Mouse (Mus musculus) sigmoid colon, adult 10 weeks (tissue): ENCODE data around the gene Rraga. TPM values are rescaled to one million over a fixed set of nuclear protein-coding genes. Genes with fewer than 3 reads are reported as not detected.

ENCODE experiments used
- polyA plus RNA-seq: library from polyadenylated mRNA; stranded (reverse); fragments of 350-450 nt; fragmentation: Illumina TruSeq; extraction: RNeasy Lipid Tissue Mini Kit (QIAGEN cat#74804); gene quantifications from one replicate; pipeline ENCODE4 v1.2.3, GENCODE M21; 2014; ENCODE audit warnings: low read depth, low replicate concordance

The Rraga gene
- 65.4 TPM for polyA plus RNA-seq

DNA sequence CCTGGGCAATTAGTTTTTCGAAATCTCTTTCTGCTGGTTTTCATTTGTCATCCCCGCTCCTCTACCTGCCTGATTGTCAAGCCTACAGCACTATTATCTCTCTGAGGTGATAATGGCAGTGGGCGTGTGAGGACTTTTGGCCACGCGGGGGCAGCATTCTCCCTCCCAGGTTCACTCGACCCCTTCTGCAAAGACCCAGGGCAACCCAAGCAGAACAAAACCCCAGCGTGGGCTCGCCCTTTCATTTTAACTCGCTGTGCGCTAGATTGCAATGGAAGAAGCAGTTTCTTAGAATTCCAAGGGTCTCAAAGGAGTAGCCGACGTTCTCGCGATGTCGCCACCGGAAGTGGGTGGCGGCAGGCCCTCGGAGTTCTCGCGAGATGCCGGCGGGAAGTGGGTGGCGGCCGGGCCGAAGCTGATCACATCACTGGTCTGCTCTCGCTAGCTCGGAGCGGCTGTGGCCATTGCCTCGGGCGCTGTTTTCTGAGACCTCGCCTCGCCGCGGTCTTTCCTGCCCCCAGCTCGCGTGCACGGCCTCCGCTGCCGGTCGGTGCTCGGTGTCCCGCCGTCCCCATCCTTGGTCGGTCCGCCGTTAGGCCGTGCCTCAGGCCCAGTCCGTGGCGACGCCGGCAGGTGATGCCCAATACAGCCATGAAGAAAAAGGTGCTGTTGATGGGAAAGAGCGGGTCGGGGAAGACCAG, at the start of gene Rraga:
Rraga (plus strand) TSS at position 386 of the 701 bp plus-strand sequence.

DNA sequence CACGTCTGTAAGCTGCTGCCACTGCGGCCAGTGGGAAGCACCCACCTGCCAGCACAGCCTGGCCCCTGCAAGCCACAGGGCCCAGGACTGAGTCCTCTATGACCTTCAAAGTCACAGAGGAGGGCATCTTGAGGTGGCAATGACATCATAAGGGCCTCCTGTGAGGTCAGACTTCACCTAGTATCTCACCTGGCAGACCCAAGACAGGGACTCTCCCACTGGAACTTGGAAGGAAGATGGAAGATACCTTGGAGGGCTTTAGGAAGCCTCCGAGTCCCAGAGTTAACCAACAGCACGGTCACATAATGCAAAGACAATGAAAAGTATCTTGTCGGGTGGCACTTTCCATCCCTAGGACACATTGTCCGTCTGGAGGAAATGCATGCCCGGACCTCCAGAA, 17.2 kb upstream of the Rraga start, which contains the start of gene Saxo1:
Saxo1 (minus strand) TSS at position 101 of the 400 bp plus-strand sequence.

DNA sequence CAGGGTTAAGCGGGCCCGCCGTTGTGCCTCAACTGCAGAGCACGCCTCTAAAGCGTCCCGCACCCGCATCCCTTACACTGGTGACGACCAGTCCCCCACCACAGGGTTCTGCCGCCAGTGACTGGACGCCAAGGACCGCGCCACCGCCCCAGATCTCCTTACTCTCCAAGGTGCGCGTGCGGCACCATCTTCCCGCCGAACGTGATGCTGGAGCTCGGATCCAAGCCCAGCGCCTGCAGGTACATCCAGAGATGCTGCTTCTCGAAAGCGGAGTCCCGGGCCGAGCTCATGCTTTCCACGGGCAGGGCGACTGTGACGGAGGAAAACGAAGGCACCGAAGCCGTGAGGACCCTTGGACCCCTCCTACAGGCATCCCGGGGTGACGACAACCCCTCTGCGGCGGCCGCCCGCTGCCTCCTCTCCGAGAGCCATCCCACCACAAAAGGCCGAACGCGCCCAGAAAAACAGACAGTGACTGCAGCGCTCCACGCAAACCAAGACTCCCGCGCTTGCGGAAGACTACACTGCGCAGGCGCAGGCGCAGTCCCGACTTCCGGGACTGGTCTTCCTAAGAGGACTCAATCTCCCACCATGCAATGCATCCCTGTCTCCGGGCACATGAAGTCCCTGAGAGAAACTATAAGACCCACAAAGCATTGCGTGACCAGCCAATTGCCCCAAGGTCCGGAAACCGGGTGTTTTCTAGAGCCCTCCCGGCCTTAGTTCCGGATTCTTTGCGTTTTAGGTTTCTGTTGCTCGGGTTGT, 36.2 kb downstream of the Rraga start, which contains the start of gene Haus6:
Haus6 (minus strand) TSS at position 532 of the 765 bp plus-strand sequence.

Other genes starting within 250 kb of the Rraga start
- gene Saxo1, start 17.3 kb upstream of the Rraga start, polyA plus RNA-seq: not detected
- gene Haus6, start 36.4 kb downstream of the Rraga start, polyA plus RNA-seq: 19.0 TPM
- 26.4 TPM for gene Plin2, start 94.4 kb downstream of the Rraga start, polyA plus RNA-seq
- 105 TPM for gene Dennd4c, start 172.9 kb downstream of the Rraga start, polyA plus RNA-seq